Mouse (Mus musculus) cerebellum, adult 11-12 months (tissue): ENCODE measurements around the gene 1700122O11Rik.

Experiments used
- DNase-seq: peaks from one replicate; pipeline ENCODE4 v3.0.0; 2022

1700122O11Rik gene

GRCm38 (mm10) chr17:48038193-48038592, at the start of gene 1700122O11Rik:
Gene 1700122O11Rik (minus strand): TSS chr17:48038293.
- no peak for DNase-seq

DNA sequence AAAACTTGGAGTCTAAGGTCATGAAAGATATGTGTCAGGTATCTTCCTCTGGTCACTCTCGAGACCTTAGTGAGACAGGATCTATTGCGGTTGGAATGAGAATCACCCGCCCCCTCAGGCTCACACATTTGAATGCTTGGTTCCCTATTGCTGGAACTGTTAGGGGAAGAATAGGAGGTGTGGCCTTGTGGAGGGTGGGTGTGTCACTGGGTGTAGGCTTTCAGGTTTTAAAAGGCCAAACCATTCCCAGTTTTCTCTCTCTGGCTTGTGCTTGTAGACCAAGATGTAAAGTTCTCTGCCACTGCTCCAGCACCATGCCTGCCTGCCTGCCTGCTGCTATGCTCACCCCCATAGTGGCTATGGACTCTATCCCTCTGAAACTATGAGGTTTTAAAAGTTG, 42.5 kb upstream of the 1700122O11Rik start:
- DNase-seq, result no peak

DNA sequence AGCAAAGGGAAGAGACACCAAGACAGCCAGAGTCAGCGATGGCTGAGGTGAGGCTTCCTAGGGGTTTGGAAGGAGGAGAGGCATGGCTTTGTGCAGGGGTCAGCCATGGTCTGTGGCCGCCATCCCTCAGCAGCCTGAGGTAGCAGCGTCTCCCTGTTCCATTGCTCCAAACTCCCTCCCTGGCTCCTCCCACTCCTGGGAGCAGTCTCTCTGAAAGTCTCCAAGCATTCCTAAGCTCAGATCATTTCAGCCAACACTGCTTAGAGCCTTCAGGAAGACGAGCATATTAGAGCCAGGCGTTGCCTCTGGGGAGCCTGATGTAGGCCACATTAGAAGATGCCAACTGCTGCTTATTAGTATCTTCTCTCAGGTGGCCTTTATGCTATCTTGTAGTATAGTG, 29.6 kb upstream of the 1700122O11Rik start:
- DNase-seq, result no peak

DNA sequence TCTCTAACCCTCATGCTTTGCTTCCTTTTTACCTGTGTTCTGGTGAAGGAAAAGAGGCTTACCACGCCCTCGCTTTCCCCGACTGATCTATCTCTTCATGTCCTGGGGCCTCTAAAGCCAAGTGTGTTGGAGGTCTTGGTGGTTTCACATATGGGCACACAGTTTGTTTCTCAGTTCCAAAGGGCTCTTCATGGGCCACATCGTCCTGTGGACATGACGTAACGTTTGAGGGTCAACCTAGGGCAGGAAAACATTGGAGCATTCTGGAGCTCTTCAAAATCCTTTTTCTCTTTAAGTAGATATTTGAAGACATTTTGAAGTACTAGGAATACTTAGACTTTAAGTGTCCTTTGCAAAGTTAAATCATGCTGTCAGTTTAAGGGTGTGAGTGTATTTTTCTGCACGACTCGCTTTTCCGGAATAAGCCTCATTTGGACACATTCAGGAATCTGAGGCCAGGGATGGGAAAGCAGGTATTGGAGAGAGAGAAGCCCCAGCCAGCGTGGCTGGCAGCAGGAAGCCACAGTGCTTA, 29.1 kb upstream of the 1700122O11Rik start:
- DNase-seq, result no peak

- DNase-seq, result no peak
Measured at GRCm38 (mm10) chr17:48065081-48065501, 27.0 kb upstream of the 1700122O11Rik start.

GRCm38 (mm10) chr17:48064196-48064843, 26.2 kb upstream of the 1700122O11Rik start:
- no peak for DNase-seq

DNA sequence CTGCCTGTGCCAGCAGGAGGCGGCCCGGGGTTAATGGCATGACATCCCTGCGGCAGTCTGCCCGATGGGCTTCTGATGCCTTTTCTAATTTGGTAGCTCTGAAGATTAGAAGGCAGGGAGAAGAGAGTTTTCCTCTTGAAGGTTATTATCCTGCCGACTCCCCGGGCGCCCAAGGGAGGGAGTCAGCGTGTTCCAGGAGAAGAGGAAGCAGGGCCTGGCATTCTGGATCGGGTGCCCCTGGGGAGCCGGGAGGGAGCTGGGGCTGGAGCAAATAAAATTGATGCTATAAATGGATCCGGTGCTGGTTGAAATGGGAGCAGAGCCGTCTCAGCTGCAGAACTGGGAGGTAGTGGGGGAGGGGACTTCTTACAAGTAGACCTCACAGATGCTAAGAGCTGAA, 19.3 kb upstream of the 1700122O11Rik start:
- DNase-seq, result no peak

- no peak for DNase-seq
Measured at GRCm38 (mm10) chr17:48055076-48055816, 17.2 kb upstream of the 1700122O11Rik start.

GRCm38 (mm10) chr17:48053646-48054045, 15.6 kb upstream of the 1700122O11Rik start:
- DNase-seq, result no peak

GRCm38 (mm10) chr17:48052338-48053067, 14.4 kb upstream of the 1700122O11Rik start:
- no peak for DNase-seq

- DNase-seq, result no peak
Measured at GRCm38 (mm10) chr17:48051638-48052337, 13.7 kb upstream of the 1700122O11Rik start.

- no peak for DNase-seq
Measured at GRCm38 (mm10) chr17:48045631-48046030, 7.5 kb upstream of the 1700122O11Rik start.

DNA sequence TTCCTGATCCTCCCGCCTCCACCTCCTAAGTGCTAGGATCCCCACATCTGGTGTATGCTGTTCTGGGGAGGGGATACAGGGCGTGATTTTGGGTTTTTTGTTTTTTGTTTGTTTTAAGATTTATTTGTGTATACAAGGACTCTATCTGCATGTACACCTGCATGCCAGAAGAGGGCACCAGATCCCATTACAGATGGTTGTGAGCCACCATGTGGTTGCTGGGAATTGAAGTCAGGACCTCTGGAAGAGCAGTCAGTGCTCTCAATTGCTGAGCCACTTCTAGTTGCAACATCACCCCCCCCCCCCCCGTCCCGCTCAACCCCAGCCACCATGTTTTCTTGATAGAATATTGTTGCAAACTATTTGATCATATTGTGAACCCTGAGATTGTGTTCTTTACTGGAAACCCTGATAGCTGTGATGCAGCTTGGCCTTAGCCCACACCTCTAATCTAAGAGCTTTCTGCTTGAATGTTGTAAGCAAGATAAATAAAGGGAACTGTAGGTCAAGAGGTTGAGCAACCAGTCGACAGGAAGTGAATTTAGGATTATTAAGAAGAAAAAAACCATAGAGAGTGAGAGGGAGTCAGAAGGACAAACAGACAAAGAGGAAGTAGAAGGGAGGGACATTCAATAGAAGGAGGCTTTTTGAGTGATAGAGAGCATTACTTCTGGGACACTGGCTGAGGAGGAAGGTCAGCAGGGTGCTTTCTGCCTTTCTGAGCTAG, 5.2 kb upstream of the 1700122O11Rik start:
- DNase-seq, result no peak

- DNase-seq, result no peak
Measured at GRCm38 (mm10) chr17:48041351-48042287, 3.5 kb upstream of the 1700122O11Rik start.

DNA sequence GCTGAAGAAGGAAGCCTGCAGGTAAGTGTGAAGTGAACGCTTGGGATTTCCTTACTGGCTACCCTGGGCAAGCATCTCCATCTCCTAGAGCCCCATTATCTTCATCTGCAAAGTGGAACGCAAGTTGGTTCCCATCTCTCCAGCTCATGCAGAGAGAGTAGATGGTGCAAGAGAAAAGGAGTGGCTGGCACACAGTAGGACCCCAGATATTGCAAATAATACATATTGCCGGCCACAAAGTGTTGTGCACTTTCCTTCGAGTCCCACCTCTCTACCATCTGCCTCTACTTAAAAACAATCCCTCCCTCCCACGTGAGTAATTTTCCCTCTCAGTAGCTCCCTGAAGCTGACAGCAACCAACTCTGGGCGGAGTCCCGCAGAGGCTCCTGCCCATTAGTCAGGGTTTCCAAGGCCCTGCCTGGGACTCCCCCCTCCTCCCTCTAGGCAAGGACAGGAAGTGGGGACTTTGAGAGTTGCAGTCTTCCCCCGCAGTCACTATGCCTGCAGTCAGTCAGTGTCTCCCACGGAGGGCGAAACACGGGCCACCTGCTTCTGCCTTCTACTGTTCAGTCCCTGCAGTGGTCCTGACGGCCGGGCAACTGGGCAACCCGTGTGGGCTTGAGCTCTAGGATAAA, 1.3 kb upstream of the 1700122O11Rik start:
- DNase-seq, result no peak

DNA sequence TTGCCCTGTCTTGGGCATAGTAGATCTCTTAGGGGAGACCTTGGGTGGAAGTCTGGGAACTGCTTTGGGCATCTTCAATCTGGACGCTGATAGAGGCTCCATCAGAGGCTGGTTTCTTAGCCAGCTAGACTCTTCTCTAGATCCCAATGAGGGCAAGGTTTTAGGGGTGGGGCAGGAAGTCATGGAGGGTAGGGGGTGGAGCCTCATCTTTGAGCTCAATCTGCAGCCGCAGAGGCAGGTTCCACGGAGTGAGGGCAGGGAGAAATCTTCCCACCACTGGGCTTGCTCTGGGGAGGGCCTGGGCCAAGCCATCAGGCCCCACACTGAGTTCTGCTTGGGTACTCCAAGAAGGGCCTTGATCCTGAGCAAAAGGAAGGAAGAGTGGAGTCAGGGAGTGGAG, 1.2 kb downstream of the 1700122O11Rik start:
- no peak for DNase-seq

GRCm38 (mm10) chr17:48031521-48032430, 6.3 kb downstream of the 1700122O11Rik start:
- DNase-seq, result no peak

DNA sequence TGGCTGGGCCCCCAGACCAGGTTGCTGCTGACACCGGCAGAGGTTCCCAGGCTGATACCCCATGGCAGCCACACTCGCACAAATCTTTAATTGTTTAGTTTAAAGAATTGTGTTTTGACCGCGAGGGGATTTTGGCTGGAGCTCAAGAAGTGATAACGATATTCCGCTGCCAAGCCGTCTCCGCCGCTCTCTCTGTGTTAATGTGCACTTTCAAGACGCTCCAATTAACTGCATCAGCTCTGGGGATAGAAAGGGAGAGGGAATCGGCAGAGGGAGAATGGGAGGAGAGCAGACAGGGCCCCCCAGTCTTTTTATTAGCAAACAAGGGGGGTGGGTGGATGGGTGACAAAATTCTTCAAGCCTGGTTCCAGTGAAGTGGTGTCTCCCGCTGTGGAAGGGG, 8.9 kb downstream of the 1700122O11Rik start:
- no peak for DNase-seq

DNA sequence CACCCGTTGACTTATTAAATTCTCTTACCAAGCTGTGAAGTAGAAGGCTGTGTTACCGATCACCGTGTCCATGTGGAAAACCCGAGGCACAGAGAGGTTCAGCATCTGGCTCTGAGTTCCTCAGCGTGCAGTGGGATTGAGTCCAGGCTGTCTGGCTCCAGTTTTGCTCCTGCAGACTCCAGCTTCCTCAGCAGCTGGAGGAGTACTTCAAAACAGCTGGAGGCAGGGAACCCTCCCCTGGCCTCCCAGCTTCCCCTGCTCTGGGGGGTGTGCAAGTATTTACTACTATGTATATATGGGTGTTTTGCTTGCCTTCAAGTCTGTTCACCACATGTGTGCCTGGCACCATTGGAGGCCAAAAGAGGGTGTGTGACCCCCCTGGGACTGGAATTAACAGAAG, 9.8 kb downstream of the 1700122O11Rik start:
- DNase-seq, result no peak
